Mouse (Mus musculus): ENCODE data around the gene Srf.
"Not testable (repeated sequence)": the region's sequence is repeated elsewhere in the genome, so short reads cannot be mapped to it uniquely, and the experiment has no call there.

Gene Srf

GRCm38 (mm10) chr17:46555673-46556583 lies at the start of gene Srf:
TSS of gene Srf (minus strand) at chr17:46556175.
- peak; percentile 93 to 97 for DNase-seq (ENCODE audit: low spot score in 2 of 2)

GRCm38 (mm10) chr17:46605126-46605525 lies 49.2 kb upstream of the Srf start:
- DNase-seq (ENCODE audit: low spot score in 2 of 2), result no peak

- no peak for DNase-seq (ENCODE audit: low spot score in 2 of 2)
These were observed 47.3 kb upstream of the Srf start for GRCm38 (mm10) chr17:46603229-46603628.

GRCm38 (mm10) chr17:46602212-46602611 lies 46.2 kb upstream of the Srf start:
- DNase-seq (ENCODE audit: low spot score in 2 of 2), result no peak

- no peak for DNase-seq (ENCODE audit: low spot score in 2 of 2)
These were observed 44.6 kb upstream of the Srf start for GRCm38 (mm10) chr17:46600569-46600968.

GRCm38 (mm10) chr17:46598963-46599362 lies 43.0 kb upstream of the Srf start:
- DNase-seq (ENCODE audit: low spot score in 2 of 2), result no peak

- DNase-seq (ENCODE audit: low spot score in 2 of 2), result no peak
These were observed 42.0 kb upstream of the Srf start for GRCm38 (mm10) chr17:46597956-46598355.

- no peak for DNase-seq (ENCODE audit: low spot score in 2 of 2)
These were observed 39.4 kb upstream of the Srf start for GRCm38 (mm10) chr17:46595336-46595735.

GRCm38 (mm10) chr17:46594606-46595005 lies 38.6 kb upstream of the Srf start:
- no peak for DNase-seq (ENCODE audit: low spot score in 2 of 2)

- no peak for DNase-seq (ENCODE audit: low spot score in 2 of 2)
These were observed 37.1 kb upstream of the Srf start for GRCm38 (mm10) chr17:46593124-46593523.

GRCm38 (mm10) chr17:46591406-46591805 lies 35.4 kb upstream of the Srf start:
- DNase-seq (ENCODE audit: low spot score in 2 of 2), result no peak

GRCm38 (mm10) chr17:46590439-46590838 lies 34.5 kb upstream of the Srf start:
- no peak for DNase-seq (ENCODE audit: low spot score in 2 of 2)

- DNase-seq (ENCODE audit: low spot score in 2 of 2), result no peak
These were observed 33.8 kb upstream of the Srf start for GRCm38 (mm10) chr17:46589635-46590314.

- no peak for DNase-seq (ENCODE audit: low spot score in 2 of 2)
These were observed 32.9 kb upstream of the Srf start for GRCm38 (mm10) chr17:46588913-46589312.

GRCm38 (mm10) chr17:46588173-46588572 lies 32.2 kb upstream of the Srf start:
- DNase-seq (ENCODE audit: low spot score in 2 of 2), result no peak

- no peak for DNase-seq (ENCODE audit: low spot score in 2 of 2)
These were observed 30.4 kb upstream of the Srf start for GRCm38 (mm10) chr17:46586327-46586726.

- no peak for DNase-seq (ENCODE audit: low spot score in 2 of 2)
These were observed 22.7 kb upstream of the Srf start for GRCm38 (mm10) chr17:46578650-46579049.

GRCm38 (mm10) chr17:46576070-46576469 lies 20.1 kb upstream of the Srf start:
- peak in 1 of 2 experiments; percentile 35 for DNase-seq (ENCODE audit: low spot score in 2 of 2)

- no peak for DNase-seq (ENCODE audit: low spot score in 2 of 2)
These were observed 18.6 kb upstream of the Srf start for GRCm38 (mm10) chr17:46574535-46574934.

GRCm38 (mm10) chr17:46571005-46571404 lies 15.0 kb upstream of the Srf start:
- DNase-seq (ENCODE audit: low spot score in 2 of 2), result no peak

- no peak for DNase-seq (ENCODE audit: low spot score in 2 of 2)
These were observed 3.2 kb upstream of the Srf start for GRCm38 (mm10) chr17:46559146-46559545.

- DNase-seq (ENCODE audit: low spot score in 2 of 2), result no peak
These were observed 2.2 kb upstream of the Srf start for GRCm38 (mm10) chr17:46558151-46558550.

GRCm38 (mm10) chr17:46557321-46557720 lies 1.3 kb upstream of the Srf start:
- DNase-seq (ENCODE audit: low spot score in 2 of 2), result not testable (repeated sequence)
